Mouse (Mus musculus): ENCODE measurements around the gene Cbx7. TPM values are rescaled to one million over a fixed set of nuclear protein-coding genes. Genes with fewer than 3 reads are reported as not detected.
"Not testable (repeated sequence)": the region's sequence is repeated elsewhere in the genome, so short reads cannot be mapped to it uniquely, and the experiment has no call there.

The Cbx7 gene
- polyA plus RNA-seq, 2 experiments from 2014 or later = 48.1 to 54.3 TPM

GRCm38 (mm10) chr15:79946790-79947189, 24.1 kb downstream of the Cbx7 start:
- ATAC-seq = no peak

DNA sequence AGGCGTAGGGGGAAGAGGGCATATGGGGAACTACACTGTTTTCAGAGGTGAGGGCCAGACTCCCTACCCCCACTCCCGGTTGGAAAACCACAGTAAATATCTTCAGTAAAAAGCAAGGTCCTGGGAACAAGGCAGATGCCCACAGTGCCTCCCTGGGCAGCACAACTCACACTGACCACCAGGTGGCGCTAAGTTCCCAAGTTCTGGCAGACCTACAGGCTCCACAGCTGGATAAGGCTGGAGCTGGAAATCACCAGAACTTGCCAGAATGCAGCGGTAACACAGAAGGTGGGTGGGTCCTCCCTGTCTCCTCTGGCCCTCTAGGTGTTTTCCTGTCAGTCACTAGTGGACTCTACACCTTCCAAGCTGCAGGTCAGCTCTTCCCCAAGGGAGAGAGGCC, 24.9 kb downstream of the Cbx7 start:
- peak; percentile 69 for ATAC-seq

DNA sequence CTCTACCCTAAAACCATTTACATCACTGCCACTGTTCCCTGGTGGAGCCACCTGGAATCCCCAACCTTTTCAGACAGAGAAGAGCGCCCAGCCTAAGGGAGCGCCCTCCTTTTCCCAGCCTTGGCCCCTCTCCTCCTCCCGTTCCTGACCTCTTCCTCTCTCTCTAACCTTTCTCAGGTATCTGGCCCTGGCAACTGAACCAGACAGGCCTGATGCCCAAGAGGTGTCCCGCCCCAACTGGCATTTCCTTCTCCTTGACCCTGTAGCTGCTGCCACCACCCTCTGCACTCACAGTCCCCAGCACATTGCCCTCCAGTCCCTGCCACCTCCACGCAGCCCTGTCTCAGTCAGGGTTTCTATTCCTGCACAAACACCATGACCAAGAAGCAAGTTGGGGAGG, 26.0 kb downstream of the Cbx7 start:
- no peak for ATAC-seq

GRCm38 (mm10) chr15:79943584-79943983, 27.3 kb downstream of the Cbx7 start:
- ATAC-seq = no peak

DNA sequence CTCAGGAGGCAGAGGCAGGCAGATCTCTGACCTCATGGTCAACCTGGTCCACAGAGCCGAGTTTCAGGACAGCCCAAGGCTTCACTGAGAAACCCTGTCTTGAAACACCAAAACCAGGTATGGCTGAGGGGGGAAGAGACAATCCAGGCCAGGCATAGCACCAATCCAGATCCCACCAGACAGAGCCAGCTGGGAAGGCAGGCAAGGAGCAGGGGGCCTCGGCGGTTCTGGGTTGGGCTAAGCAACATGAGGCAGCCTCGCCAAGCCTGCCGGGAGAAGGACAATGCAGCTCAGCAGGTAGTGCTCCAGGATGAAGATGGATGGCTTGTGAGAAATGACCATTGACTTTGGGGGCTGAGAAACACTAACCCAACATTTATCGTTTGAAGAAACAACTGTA, 28.4 kb downstream of the Cbx7 start:
- ATAC-seq = no peak

- peak; percentile 74 for ATAC-seq
Observed at GRCm38 (mm10) chr15:79940932-79941331, 30.0 kb downstream of the Cbx7 start.

DNA sequence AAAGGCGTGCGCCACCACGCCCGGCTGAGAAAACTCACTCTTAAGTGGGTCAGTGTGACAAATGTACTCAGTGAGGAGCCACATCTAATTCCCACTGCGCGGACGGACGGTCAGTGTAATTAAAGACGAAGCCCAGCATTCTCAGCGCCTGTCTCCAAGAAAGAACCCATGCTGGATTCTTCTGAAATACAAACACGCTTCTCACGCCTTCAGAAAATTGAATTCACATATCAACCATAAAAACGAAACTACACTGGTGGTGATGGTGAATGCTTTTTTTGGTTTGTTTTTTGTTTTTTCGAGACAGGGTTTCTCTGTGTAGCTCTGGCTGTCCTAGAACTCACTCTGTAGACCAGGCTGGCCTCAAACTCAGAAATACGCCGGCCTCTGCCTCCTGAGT, 31.0 kb downstream of the Cbx7 start:
- ATAC-seq = no peak

DNA sequence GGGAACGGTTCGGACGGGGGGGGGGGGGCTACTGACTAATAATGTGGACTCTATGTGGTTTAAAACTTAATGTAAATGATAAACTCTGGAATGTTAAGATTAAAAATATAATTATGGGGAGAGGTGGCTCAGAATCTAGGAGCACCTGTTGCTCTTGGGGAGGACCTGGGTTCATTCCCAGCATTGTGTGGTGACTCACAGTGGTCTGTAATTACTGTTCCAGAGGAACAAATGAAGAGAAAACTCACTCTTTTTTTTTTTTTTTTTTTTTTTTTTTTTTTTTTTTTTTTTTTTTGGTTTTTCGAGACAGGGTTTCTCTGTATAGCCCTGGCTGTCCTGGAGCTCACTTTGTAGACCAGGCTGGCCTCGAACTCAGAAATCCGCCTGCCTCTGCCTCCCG, 31.4 kb downstream of the Cbx7 start:
- not testable (repeated sequence) for ATAC-seq

DNA sequence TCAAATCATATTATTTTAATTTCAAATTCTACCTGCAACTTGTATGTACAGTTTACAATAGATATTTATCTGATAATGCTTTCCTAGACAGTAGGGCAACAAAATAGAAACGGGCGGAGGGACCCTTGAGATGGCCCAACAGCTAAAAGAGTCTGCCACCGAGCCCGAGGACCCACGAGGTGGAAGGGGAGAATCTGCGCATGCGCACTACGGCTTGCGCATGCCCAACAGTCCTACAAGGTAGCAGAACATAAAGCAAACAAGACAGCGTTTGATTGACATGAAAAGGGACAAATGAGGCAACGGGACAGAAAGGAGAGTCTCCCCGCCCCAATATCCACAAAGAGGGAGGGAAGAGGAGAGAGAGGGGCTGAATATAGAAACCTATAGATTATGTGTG, 31.9 kb downstream of the Cbx7 start:
- no peak for ATAC-seq

GRCm38 (mm10) chr15:79936374-79936751, 34.6 kb downstream of the Cbx7 start:
- ATAC-seq = no peak

GRCm38 (mm10) chr15:79935654-79936373, 35.1 kb downstream of the Cbx7 start:
- ATAC-seq = no peak

- peak; percentile 8 for ATAC-seq
Observed at GRCm38 (mm10) chr15:79934776-79935175, 36.1 kb downstream of the Cbx7 start.

DNA sequence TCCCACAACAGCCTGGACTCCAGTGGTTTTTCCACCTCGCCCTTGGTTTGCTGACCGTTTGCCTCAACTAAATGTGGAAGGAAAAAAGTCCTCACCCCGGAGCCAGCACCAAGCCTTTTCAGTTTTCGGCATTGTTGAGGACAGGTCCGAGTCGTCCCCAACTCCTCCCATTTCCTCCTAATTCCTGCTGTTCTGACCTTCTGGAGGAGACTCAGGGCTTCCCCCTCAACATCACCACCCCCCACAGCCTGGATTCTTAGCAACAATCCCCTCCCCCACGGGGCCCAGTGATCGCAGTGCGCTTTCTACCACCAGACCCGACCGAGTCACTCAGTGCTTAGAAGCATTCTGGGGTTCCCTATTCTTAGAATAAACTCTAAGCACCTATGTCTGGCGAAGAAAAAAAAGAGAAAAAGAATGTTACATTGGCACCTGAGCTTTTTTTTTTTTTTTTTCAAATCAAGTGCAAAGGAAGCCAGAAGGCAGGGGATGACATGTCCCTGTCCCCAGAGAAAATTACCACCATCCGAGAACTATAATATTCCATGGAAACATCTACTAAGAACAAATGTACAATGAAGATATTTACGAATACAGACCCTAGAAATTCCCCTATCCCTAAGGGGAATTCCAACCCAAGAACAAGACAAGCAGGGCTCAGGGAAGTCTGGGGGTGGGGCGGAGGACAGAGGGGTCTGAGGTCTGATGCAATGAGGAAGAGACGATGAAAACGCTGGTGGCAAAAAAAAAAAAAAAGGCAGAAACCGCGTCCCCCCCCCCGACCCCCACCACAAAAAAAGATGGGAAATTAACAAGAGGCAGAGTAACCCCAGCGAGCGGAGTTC, 37.0 kb downstream of the Cbx7 start:
- no peak for ATAC-seq

DNA sequence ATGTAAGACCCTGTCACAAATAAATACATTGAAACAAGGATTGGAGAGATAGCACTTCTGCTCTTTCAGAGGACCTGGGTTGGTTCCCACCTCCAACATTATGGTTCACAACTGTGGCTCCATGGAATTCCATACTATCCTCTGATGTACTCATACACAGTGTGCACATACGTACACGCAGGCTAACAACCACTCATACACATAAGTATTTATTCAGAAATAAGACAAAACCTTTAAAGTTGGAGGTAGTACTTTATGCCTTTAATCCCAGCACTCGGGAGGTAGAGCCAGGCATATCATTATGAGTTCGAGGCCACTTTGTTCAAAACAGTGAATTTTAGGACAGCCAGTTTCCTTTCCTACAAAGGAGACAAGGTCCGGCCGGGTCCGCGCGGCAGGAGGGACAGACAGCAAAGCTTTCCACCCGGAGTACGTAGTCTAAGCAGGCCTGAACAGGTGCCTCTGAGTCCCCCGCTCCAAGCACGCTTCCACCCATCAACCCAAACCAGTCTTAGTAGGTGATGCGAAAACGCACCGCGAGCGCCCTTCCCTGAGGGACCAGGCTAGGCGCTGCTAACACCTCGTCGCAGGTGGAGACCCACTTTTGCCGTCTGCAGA, 37.8 kb downstream of the Cbx7 start:
- ATAC-seq = no peak

GRCm38 (mm10) chr15:79932323-79932987, 38.5 kb downstream of the Cbx7 start:
- ATAC-seq = peak; percentile 72

- peak; percentile 4 for ATAC-seq
Observed at GRCm38 (mm10) chr15:79931496-79932141, 39.3 kb downstream of the Cbx7 start.

GRCm38 (mm10) chr15:79929734-79930133, 41.2 kb downstream of the Cbx7 start:
- no peak for ATAC-seq

DNA sequence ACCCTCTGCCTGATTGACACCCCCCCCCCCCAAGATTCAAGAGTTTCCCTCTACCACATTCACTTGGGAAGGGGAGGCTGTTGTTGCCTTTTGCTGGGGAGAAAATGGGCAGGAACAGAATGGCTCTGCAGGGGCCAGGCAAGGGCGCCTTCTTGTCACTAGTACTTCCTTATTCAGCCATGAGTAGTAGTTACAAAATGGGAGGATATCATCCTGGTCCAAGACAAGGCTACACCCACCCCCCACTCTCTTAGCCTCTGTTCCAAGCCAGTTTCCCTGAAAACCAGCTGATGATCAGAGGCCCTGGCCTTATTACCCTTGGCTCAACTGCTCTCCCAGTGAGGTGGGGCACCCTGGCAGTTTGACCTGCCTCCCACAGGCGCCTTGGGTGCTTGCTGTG, 42.2 kb downstream of the Cbx7 start:
- ATAC-seq = no peak

DNA sequence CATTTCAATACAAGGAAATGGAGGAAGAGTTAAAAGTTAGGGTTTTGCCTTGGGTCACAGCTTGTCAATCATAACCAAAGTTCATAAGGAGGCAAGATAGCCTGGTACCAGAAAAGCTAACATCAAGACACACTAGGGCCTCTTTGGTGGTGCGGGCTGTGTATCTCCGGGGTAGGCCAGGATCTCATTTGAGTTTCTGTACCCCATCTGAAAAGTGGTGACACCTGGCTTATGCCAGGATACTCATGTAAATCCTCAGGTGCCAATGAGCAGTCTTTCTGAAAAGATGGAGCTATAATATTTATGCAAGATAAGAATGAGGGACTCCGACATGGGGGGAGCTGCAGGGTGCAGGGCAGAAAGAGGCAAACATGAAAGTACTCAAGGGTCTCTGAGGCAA, 42.6 kb downstream of the Cbx7 start:
- no peak for ATAC-seq

- ATAC-seq = peak; percentile 75
Observed at GRCm38 (mm10) chr15:79927637-79928122, 43.2 kb downstream of the Cbx7 start.

GRCm38 (mm10) chr15:79926856-79927416, 44.0 kb downstream of the Cbx7 start:
- no peak for ATAC-seq

DNA sequence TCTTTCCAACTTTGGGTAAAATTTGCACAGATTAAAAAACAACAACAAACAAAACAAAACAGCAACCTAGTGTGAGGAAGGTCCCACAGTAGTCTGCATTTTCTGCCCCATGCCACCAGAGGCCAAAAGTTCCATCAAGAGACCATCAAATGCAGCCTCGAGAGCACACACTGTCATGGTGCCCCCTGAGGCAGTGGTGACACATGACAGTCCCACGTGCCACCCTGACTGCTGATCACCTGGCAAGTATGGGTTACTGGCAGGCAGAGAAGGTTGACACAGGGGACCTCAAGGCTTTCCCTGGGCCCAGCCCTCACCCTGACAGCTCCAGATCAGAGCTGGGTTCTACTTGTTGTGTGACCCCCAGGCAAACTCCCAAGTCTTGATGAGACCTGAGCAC, 51.1 kb downstream of the Cbx7 start:
- no peak for ATAC-seq
